Mouse (Mus musculus) midbrain, embryonic 10.5 days (tissue): ENCODE results near the gene Lpin1. TPM values are rescaled to one million over a fixed set of nuclear protein-coding genes. Genes with fewer than 3 reads are reported as not detected.

Source experiments
- DNase-seq: peaks from one replicate; pipeline ENCODE4 v3.0.0-alpha.2; 2017; ENCODE audit warnings: low spot score
- H3K27ac ChIP-seq: fragments of 300-500 bp; sonication (generic); replicated peaks from 2 replicates; pipeline ENCODE4 v1.5.1; 2016; ENCODE audit warnings: mild to moderate bottlenecking
- H3K27me3 ChIP-seq: fragments of 300-500 bp; sonication (generic); 2 replicates; pipeline ENCODE4 v1.6.1; 2016; ENCODE audit warnings: low read depth, mild to moderate bottlenecking; ENCODE audit not compliant: poor library complexity, severe bottlenecking
- H3K36me3 ChIP-seq: fragments of 300-500 bp; sonication (generic); 2 replicates; pipeline ENCODE4 v1.6.1; 2016; ENCODE audit warnings: mild to moderate bottlenecking, moderate library complexity
- H3K4me1 ChIP-seq: fragments of 300-500 bp; sonication (generic); 2 replicates; pipeline ENCODE4 v1.6.1; 2016
- H3K4me3 ChIP-seq: fragments of 300-500 bp; sonication (generic); 2 replicates; pipeline ENCODE4 v1.5.1; 2016; ENCODE audit warnings: mild to moderate bottlenecking, moderate library complexity
- H3K9me3 ChIP-seq: fragments of 300-500 bp; sonication (generic); replicated peaks from 2 replicates; pipeline ENCODE4 v1.6.1; 2016; ENCODE audit warnings: mild to moderate bottlenecking
- WGBS: fragments of 180-500 bp; shearing (Covaris S2); methylation state at CpG from one replicate; pipeline ENCODE4 v1.1.7; 2016; 5-methylcytosine and 5-hydroxymethylcytosine counted together
- polyA plus RNA-seq: library from polyadenylated mRNA; unstranded; fragments of >200 nt; fragmentation: Nextera tagmentation; extraction: Ambion mirVana; gene quantifications from 2 replicates; pipeline ENCODE4 v1.2.1, GENCODE M21; 2016

Gene Lpin1
- polyA plus RNA-seq, 1 experiment from 2014 or later, result 5.5 TPM

DNA sequence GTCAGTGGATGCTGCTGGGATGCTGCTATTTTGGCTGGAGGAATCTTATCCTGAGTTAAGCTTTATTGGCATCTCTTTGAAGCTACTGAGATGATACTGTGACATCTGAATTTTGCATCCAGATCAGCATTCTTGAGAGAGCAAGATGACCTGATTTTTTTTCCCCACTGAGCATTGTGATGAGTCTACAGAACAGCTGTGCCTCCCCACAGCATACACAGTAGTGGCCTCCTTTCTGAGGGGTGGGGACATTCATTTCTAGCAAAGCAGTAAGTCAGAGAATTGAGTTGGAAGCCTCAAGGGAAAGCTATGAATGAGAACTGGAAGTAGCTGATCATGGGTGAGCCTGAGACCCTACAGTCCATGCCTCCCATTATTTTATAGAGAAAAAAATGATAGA is 121.9 kb downstream of the Lpin1 start:
- no peak for DNase-seq
- H3K4me1 ChIP-seq, result no peaks in the 10 kb centered on the region
- no peaks in the 10 kb centered on the region for H3K36me3 ChIP-seq
- no peak overlapping the region for H3K4me3 ChIP-seq
- no peaks in the 10 kb centered on the region for H3K9me3 ChIP-seq
- H3K27ac ChIP-seq, result no peak overlapping the region
- H3K27me3 ChIP-seq, result no peaks in the 10 kb centered on the region

DNA sequence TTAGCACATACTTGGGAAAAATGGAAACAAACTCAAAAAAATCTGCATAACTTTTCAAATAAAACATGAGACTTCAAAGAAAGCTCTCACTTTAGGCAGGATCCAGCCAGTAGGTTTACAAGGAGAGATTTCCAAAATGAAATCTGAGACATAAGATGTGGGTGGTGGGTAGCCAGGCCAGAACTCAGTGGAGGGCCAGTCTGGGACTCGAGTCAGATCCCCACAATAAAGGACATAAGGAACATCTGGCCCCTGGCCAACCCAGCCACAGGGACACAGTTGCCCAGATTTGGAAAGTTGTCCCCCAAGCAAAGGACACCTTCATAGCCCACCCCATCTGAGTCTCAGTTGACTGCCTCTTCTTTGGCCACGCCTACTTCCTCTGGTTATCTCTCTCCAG is 123.3 kb downstream of the Lpin1 start:
- Histone ChIP-seq H3K27me3 (no peaks in the 10 kb centered on the region), H3K9me3 (no peaks in the 10 kb centered on the region), H3K4me3 (no peak overlapping the region), H3K4me1 (no peaks in the 10 kb centered on the region), H3K36me3 (no peaks in the 10 kb centered on the region), H3K27ac (no peak overlapping the region)
- WGBS, result 75% methylated on average over 2 of the region's 2 CpGs
- no peak for DNase-seq

Other genes starting within 250 kb of the Lpin1 start
- gene Ntsr2, start 42.4 kb upstream of the Lpin1 start, polyA plus RNA-seq, result not detected in 2 replicates
- 24.0 and 31.0 TPM in 2 replicates for gene Greb1, start 189.9 kb upstream of the Lpin1 start, polyA plus RNA-seq
- gene E2f6, start 200.0 kb upstream of the Lpin1 start, polyA plus RNA-seq, result 72.8 and 73.0 TPM in 2 replicates